8 mouse cellular contexts compared by ENCODE assay signal in the genomic region with DNA sequence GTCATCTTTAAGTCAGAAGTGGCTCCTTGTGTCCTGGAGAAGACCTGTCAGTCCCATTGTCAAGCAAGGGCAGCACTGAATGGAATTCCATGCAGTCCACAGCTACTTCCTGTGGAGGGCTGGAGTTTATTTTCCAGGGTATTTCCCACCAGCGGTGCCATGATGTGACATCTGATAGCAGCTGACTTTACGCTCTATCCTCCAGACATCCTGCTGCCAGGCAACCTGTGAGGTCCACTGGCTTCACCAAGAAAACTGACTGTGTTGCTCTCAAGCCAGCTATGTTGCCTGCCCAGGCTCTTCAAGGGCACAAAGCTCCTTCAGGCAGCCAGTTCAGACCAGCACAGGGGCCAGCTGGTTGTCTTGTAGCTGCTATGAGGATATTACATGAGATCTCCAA.
DNase-seq lines count a peak whose midpoint lies in the region; ATAC-seq and TF ChIP-seq lines count a peak whose summit lies in the region.
"Had no signal": no experiment of that assay in that cellular context is flagged by ENCODE, and none has a peak within 500 bp of the region (broad histone marks: within the 10 kb centered on the region; RNA-seq: fewer than 3 reads in every experiment).

No protein-coding gene starts in this region.

- no peak overlapping the region for H3K4me2 ChIP-seq in limb, embryonic 12.5 days

- H3K9ac ChIP-seq in limb, embryonic 12.5 days (replicated peaks), result no peak overlapping the region
- H3K9ac ChIP-seq: liver, embryonic 14.5 days had no signal

- ATAC-seq in limb, embryonic 12.5 days (ENCODE audit: insufficient number of reproducible peaks, insufficient read depth, low FRiP score, low TSS enrichment, low read depth), result no peak
- no peak for ATAC-seq in inflammation-experienced regulatory T-cells, adult 6 months

- peaks cover 5% of the 10 kb centered on the region; the same call in 1 of the 2 replicates for H3K4me1 ChIP-seq in testis, adult 2 months (ENCODE audit: control insufficient read depth, insufficient read depth, low read length)
- peaks cover 24% of the 10 kb centered on the region for H3K4me1 ChIP-seq in limb, embryonic 12.5 days (replicated peaks)

- no peak for DNase-seq in testis, postnatal 14 days (ENCODE audit: low spot score)
- peak; percentile 36 for DNase-seq in fibroblast of lung, adult 2 months (ENCODE audit: low read depth)
- no peak for DNase-seq in spleen, adult 12 weeks (ENCODE audit: low spot score)
- no peak for DNase-seq in layer of hippocampus, adult 9-11 months

- no peak for TF ChIP-seq POLR2A in testis, adult 2 months (IDR thresholded peaks at IDR 0.05; ENCODE audit: control insufficient read depth, low read depth, low read length)

- no peak for TF ChIP-seq CTCF in testis, adult 2 months (IDR thresholded peaks at IDR 0.05; ENCODE audit: control insufficient read depth, insufficient read depth, insufficient replicate concordance, low read depth, low read length)

- no peaks in the 10 kb centered on the region for H3K36me3 ChIP-seq in testis, adult 2 months (ENCODE audit: control insufficient read depth, insufficient read depth, low read length)
- no peaks in the 10 kb centered on the region for H3K36me3 ChIP-seq in limb, embryonic 12.5 days

- no peak overlapping the region for H3K4me3 ChIP-seq in testis, adult 2 months (ENCODE audit: control insufficient read depth, low read depth, low read length)
- H3K4me3 ChIP-seq in limb, embryonic 12.5 days (replicated peaks), result no peak overlapping the region

- H3K9me3 ChIP-seq in limb, embryonic 12.5 days, result no peaks in the 10 kb centered on the region

- no peaks in the 10 kb centered on the region for H3K27me3 ChIP-seq in testis, adult 2 months (ENCODE audit: control insufficient read depth, insufficient read depth, low read length)
- H3K27me3 ChIP-seq in limb, embryonic 12.5 days, result no peaks in the 10 kb centered on the region

- H3K27ac ChIP-seq in testis, adult 2 months (ENCODE audit: control insufficient read depth, insufficient read depth, low read depth, low read length), result peak overlapping the region; percentile 40
- H3K27ac ChIP-seq in limb, embryonic 12.5 days, result peak overlapping the region; percentile 42; the same call in 1 of the 2 replicates
- H3K27ac ChIP-seq: liver, embryonic 14.5 days had no signal

- WGBS in limb, embryonic 12.5 days, result 45% methylated on average over 2 of the region's 2 CpGs
